Mouse (Mus musculus): ENCODE measurements around the gene Smoc2.

Smoc2 gene

DNA sequence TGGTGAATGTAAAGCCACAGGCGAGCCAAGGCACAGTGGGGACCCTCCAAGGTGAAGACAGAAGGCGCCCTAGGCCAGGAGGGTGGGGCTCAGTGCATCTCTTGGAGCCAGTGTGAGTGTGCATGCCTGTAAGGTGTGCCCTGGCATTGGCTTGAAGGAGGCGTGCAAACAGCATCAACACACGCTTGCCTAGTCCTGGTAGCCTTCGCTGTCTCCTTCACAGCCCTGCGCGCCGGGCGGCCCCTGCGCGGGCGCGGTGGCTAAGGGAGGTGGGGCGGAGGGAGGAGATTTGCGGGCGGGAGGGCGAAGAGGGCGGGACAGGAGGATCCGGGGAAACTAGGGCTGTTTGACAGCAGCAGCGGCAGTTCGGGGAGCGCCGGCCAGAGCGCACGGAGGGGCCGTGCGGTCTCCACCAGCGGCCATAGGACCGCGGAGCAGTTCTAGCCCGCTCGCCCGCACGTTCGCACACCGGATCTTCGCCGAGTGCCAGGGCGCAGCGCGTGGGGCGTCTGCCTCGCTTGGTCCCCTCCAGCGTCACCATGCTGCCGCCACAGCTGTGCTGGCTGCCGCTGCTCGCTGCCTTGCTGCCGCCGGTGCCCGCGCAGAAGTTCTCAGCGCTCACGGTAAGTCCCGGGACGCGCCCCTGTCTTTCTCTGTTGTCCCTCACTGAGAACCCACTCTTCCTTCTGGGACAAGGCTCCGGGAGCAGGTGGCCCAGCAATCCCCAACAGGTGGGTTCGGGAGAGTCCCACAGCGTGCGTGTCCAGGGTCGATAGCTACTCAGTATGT lies at the start of gene Smoc2:
Gene Smoc2, plus strand, starts transcription at position 330 of the 789 bp plus-strand sequence.
- DNase-seq, result no peak

GRCm38 (mm10) chr17:14230698-14231430 lies 48.4 kb upstream of the Smoc2 start:
- no peak for DNase-seq

DNA sequence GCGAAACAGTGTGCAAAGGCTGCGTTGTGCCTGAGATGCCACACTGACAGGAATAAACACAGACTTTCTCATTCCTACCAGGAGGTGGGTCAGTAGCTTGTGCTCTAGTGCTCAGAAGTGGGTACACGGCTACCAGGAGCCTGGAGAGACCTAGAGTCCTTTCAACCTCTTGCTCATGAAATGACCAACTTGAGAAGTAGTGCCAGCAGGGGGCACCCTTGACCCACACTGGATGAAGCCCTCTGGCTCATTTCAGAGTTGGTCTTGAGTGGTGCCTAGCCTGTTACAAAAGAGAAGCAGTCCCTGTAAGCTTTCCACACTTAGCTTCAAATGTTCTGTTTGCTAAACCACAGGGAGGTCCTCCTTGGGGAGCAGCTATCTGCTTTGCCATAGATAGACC lies 46.7 kb upstream of the Smoc2 start:
- DNase-seq, result peak; percentile 80

- DNase-seq, result no peak
These were observed 45.6 kb upstream of the Smoc2 start for GRCm38 (mm10) chr17:14233658-14234057.

DNA sequence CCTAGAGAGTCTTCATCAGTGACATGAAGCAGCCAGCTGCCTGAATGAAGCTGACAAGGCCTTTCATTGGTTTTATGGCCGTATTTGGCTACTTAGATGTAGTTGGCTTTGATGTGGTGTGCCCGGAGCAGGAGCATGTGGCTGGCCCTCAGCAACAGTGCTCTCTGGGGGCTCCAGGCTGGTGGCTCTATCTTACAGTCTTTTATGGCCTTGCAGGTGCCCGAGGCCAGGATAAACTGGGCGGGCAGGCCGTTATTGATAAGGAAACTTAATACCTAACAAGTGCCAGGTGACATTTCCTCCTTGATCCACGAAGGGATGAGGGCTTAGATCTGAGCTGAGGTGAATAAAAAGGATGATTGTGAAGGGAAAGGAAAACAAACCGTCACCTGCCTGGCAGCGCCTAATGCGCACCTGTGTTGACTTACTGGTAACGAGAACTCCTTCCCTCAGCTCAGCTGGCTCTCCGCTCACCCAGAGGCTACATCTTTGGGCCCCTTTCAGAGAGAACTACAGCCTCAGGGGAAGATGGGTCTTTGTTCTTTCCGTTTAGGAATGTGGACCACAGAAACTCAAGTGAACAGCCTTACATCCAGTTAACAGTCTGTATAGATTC lies 44.4 kb upstream of the Smoc2 start:
- no peak for DNase-seq

DNA sequence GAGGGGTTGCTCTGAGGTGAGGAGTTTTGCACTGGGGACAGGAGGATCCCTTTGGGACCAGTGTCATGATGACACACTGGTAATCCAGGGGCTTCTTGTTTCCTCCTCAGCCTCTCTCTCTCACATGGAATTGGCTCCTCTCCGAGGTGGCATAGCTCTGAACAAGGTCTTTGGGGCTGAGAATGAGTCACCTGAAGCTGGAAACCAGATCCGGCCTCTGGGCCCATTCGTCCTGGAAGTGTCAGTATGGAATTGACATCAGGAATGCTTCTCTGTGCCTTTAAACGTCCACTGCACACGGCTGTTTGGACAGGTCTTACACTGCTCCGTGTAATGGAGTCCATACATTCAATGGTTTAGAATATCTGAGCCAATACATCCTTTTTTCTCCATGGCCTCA lies 42.2 kb upstream of the Smoc2 start:
- no peak for DNase-seq

DNA sequence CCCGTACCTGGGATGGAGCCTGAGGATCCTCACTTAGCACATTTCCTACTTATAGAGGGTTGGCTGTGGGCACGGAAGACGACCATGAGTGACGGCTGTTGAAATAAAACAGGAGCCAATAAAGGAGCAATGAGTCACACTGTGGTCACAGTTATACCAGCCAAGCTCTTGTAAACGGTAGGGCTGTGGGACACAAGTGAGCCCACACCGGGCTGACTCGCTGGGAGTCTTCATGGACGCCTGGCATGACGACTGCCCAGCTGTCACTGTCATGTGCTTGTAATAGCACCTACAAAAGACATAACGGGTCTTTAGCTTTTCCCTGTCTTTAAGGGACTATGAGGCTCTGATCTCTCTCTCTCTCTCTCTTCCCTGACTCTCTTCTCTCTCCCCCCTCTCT lies 39.3 kb upstream of the Smoc2 start:
- DNase-seq, result no peak

- no peak for DNase-seq
These were observed 36.7 kb upstream of the Smoc2 start for GRCm38 (mm10) chr17:14242634-14243033.

- DNase-seq, result peak; percentile 78 to 80
These were observed 34.9 kb upstream of the Smoc2 start for GRCm38 (mm10) chr17:14244195-14244965.

DNA sequence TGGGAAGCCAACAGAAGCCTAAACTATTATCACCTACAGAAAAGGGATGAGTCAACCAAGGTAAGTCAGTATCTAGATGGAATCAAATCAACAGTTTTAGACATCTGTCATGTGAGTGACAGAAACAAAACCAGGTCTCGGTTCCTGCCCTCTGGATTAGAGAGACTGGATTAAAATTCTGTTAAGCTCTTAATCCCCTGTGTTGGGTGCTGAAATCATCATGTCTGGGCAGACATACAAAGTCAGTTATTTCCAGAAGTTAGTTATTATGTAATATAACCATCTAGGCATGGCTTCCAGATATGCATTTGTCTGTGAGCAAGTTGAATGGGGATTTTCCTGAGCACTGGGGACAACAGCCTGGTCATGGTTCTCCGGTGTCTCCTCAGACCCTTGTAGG lies 33.0 kb upstream of the Smoc2 start:
- no peak for DNase-seq

GRCm38 (mm10) chr17:14247931-14248330 lies 31.4 kb upstream of the Smoc2 start:
- DNase-seq, result peak; percentile 41 to 47

- DNase-seq, result no peak
These were observed 29.7 kb upstream of the Smoc2 start for GRCm38 (mm10) chr17:14249595-14249994.

- no peak for DNase-seq
These were observed 28.9 kb upstream of the Smoc2 start for GRCm38 (mm10) chr17:14250401-14250800.

DNA sequence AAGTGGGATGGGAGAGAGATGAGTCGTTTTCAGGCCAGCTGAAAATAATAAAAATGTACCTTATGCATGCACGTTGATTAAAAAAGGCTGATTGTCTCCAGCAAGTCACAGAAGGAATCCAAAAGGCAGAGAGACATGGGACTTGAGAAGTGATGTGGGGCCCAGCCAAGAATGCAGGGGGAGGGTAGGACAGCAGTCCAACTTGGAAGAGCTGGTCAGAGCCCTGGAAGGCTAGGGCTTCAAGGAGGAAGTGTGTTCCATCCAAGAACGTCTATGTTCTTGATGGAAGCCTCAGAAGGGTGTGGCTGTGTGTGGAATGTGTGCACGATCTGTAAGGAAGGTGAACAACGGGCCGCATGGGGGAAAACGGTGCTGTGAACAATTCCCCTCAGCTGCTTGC lies 26.9 kb upstream of the Smoc2 start:
- DNase-seq, result no peak

- DNase-seq, result no peak
These were observed 24.7 kb upstream of the Smoc2 start for GRCm38 (mm10) chr17:14254616-14255015.

DNA sequence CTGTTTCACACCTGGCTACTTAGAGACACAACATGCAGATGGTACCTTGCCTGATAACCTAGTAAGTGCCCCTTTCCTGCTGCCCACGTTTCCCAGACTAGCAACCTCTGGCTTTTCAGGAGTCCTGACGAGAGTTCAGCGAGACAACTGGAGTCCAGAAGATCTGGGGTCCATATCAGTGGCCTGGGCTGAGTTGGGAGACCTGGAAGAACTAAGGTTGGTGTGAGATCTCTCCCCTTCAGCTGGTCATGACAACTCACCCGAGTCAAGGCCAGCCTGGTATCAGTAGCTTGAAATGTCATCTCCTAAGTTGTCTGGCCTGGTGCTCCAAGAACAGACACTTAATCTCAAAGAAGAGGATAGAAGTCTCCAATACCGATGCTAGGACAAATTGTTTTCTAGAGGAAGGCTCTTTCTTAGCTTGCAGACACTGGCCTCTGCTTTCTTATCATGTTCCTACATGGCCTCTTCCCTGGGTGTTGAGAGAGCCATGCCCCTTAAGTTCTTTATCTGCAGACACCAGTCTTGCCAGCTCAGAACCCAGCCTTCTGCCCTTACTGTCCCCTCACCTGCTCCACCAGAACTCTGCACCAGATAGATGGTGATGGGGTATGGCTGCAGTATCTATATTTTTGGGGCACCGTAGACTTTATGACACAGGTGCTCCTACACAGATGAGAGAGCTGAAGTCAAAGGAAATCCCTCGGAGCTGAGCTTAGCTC lies 21.3 kb upstream of the Smoc2 start:
- no peak for DNase-seq

DNA sequence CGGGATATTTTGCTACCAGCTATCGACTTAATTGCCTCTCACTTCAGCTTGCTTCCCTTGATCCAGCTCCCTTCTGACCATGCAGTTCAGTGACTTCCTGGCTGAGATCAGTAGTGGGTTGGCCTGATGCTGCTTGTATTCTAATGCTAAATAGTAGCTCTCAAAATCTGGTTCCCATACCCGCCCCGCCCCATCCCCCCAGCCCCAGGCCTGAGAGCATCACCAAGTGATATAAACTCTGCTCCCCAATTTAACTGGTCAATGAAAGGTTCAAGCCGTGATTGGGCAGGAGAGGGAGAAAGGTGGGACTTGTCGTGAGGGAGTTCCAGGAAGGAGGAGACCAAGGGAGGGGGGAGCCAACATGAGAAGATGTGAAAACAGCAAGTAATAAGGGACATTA lies 20.4 kb upstream of the Smoc2 start:
- DNase-seq, result no peak

GRCm38 (mm10) chr17:14260966-14261365 lies 18.3 kb upstream of the Smoc2 start:
- DNase-seq, result peak; percentile 65 to 73

GRCm38 (mm10) chr17:14262217-14262616 lies 17.1 kb upstream of the Smoc2 start:
- DNase-seq, result no peak

DNA sequence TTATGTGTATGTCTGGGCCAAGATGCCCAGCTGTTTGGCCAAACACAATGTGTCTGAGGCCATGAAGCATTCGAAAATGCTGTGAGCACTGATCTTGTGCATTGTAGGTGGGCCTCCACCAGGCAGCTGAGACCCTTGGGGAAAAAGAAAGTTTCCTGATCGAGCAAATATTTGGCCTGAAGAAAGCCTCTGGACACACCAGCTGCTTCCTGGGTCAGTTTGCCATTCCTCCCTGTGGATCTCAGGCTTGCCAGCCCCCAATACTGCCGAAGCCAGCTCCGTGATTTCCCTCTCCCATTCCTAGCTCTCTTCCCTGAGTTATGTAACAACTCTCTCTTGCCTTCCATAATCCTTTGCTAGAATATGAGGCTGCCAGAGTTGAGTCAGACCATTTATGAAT lies 11.3 kb upstream of the Smoc2 start:
- DNase-seq, result no peak

DNA sequence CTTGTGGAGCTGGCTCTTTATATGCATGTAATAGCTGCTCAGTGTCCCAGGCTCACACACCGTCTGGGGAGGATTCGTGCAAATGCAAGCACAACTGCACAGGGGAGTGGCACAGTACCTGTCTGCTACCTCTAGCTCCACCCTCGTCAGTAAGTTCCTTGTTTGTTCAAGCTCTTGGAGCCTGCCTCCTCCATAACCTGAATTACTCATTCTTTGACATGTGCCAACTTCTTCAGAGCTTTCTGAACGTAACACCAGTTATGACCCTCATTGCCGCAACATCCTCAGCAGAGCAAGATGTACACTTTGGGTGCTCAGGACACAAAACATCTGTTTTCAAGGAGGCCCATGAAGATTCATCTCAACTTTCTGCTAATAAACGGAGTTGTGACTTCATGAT lies 5.9 kb upstream of the Smoc2 start:
- no peak for DNase-seq

DNA sequence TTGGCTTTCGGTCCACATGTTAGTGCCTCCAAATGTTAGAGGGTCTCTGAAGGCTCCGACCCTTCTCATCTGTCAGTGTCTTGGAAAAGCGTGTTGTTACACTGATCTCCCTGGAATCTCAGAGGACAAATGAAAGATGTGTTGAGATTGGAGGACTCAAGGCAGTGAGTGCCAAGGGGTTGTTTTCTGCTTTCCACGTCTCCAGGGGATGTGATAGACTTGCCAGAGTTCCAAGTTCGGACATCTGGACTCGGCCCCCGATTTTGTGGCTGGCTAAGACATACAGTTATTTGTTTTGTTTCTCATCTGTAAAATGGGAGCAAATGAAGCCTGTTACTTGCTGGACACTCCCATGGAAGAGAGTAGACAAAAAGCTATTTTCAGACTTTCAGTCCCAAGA lies 2.0 kb upstream of the Smoc2 start:
- no peak for DNase-seq

- DNase-seq, result no peak
These were observed 627 bp downstream of the Smoc2 start for GRCm38 (mm10) chr17:14279966-14280300.
